Mouse (Mus musculus) layer of hippocampus, postnatal 14 days (tissue): ENCODE measurements around the gene Sez6l. TPM values are rescaled to one million over a fixed set of nuclear protein-coding genes. Genes with fewer than 3 reads are reported as not detected.
A peak's percentile ranks its signal among the peaks of the same experiment; 100 is the strongest.

Experiments
- DNase-seq, 2 experiments: peaks; one replicate each; pipeline ENCODE4 v3.0.0; 2021 to 2022; ENCODE audit warnings: low spot score in 2 of 2, mixed read lengths in 1 of 2
- long read RNA-seq, 2 experiments: library from polyadenylated mRNA; stranded (forward); transcript quantifications; one replicate each; pipeline ENCODE4 v2.0.0; 2021
- total RNA-seq, 2 experiments: library from RNA; stranded (reverse); gene quantifications; 2 replicates each; pipeline ENCODE4 v1.2.3; 2021

The Sez6l gene
- total RNA-seq: 100 to 1,000 TPM; 202 to 218 TPM
- long read RNA-seq, experiment 1, full-length matches to known transcripts: 11 of 121 reads
- long read RNA-seq, experiment 1, partial matches to known transcripts: 68 of 121 reads
- long read RNA-seq, experiment 1, other reads (novel, unspliced or antisense): 42 of 121 reads
- long read RNA-seq, experiment 2, full-length matches to known transcripts: 7 of 103 reads
- long read RNA-seq, experiment 2, partial matches to known transcripts: 46 of 103 reads
- long read RNA-seq, experiment 2, other reads (novel, unspliced or antisense): 50 of 103 reads

DNA sequence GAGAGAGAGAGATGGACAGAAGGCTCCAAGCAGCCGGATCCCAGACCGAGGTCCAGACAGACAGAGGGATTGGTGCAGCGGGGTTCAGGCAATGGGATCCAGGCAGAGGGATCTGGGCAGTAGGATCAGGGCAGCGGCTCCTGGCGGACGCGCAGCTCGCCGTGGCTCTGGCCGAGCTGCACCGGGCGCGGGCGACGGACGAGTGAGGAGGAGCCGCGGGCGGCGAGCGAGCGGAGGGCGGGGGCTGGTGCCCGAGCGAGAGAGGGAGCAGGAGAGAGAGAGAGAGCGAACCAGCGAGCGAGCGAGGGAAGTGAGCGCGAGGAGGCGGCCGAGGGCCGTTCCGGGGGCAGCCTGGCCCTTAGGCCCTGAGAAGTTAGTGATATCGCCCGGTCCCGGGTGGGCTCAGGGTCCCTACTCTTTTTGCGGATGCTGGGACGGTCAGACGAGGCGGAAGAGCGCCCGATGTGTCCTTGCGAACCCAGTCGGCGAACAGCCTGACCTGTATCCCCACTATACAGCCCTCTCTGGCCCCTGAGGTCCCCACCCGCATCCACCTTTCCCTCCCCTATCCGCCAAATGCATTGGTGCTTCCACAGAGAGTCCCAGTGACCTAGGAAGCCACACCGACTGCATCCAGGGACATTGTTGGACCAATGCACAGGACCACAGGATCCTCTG, at the start of gene Sez6l:
TSS of gene Sez6l (minus strand) at position 193 of the 678 bp plus-strand sequence.
- peak; percentile 75 to 80 for DNase-seq

DNA sequence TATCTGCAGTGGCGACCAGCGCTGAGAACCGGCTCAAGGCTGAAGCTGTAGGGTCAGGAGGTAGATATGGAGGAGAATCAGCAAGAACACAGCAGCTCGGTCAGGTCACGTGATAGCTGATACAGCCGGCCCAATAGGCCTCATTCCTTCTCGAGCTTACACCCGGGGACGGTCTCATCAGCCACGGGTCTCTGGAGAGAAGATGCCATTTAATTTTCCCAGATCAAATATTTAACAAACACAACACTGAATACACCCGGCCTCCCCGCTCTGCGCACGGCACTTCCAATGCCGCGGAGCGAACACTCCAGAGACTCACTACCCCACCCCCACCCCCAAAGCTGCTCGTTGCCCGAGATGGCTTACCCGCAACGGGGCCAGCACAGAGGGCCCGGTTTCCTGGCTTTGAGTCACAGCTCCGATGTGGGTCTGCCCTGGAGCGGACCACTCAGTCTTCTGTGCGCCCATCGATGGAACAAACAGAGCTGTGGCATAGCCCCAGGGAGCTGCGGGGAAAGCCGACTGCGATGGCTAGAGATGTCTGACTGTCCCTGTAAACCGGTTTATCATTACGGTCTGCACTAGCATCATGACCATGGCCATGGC, 48.7 kb upstream of the Sez6l start:
- no peak for DNase-seq

DNA sequence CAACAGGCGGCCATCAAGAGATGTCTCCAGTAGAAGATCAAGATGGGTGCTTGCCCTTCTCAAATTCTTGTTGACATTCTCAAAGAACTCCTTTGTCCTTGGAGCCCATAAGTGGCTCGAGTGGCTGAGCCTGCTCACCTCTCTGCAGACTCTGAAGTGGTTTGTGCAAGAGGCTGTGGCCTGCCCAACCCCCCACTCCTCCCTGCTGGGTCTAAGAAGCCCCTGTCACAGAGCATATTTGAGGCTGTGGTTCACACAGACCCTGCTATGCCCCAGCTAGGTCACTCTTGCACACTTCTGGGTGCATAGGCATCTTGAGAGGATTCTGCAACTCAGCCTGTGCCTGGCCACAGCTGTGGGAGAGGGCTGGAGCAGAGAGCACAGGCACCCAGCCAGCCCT, 46.0 kb upstream of the Sez6l start:
- no peak for DNase-seq

DNA sequence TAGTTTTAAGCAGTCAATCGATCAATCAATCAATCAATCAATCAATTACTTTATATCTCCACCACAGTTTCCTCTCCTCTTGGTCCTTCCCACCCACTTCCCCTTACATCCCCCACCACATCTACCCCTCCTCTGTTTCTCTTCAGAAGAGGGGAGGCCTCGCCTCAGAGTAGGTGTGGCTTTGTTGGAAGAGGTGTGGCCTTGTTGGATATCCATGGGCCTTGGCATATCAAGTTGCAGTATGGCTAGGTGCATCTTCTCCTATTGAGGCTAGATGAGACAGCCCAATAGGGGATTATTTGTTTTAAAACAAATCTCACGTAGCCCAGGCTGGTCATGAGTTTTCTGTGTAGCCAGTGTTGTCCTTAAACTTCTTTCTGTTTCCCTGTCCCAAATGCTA, 43.3 kb upstream of the Sez6l start:
- no peak for DNase-seq

DNA sequence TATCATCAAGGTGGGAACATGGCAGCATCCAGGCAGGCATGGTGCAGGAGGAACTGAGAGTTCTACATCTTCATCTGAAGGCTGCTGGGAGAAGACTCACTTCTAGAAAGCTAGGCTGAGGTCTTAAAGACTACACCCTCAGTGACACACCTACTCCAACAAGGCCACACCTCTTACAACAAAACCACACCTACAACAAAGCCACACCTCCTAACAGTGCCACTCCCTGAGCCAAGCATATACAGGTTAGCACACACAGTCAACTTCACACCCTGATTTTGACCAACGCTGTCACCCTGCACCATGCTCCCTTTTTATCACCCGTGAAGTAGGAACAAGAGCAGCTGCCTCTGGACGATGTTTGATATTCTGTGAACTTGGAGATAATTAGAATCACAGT, 42.4 kb upstream of the Sez6l start:
- no peak for DNase-seq

DNA sequence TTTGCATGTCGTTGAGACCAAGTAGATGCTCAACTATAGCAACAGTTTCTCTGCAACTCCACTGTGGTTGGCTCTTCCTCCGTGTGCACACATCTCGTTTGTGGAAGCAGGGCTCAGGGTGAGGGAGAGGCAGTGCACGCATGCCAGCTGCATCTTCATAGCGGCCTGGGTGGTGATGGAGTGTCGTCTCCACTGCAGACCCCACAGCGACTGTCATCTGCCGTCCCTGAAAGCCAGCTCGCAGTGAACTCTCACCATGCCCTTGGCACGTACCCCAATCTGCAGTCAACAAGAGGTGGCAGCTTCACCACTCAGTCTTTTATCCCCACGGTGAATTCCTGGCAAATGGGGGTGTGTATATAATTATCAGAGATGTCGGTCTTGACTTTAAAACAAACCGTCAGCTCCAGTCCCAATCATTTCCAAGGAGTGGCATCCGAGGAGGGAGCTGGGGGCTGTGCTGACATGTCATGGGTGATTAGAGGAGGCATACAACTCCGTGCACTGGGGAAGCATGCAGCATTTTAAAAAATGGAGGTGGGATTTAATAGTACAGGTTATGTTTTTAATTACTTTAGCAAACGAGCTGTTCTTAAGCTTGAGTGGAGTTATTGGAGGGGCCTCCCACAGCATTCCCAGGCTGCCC, 40.7 kb upstream of the Sez6l start:
- DNase-seq: no peak

DNA sequence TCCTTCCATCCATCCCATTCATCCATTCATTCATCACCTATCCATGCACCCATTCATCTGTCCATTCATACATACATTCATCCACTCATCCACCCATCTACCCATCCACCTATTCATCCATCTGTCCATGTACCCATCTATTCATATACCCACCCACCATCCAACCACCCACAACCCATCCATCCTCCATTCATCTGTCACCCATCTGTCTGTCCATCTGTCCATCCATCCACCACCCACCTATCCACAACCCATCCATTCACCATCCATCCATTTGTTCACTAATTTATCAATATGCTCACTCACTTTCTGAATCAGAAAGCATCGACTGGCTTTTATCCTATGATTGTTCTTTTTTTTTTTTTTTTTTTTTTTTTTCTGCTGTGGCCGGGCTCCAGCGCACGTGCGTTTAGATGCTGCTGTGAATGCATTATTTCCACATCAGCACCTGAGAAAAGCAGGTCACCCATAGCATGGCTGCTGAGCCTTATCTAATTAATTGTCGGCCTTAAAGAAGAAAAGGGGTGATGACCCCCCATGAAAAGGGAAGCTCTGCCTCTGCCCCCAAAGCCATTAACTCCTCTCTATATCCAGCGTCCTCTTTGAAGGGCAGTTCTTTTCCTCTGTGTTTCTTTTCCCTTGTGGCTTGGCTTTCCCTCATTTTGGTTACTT, 39.1 kb upstream of the Sez6l start:
- DNase-seq: peak in 1 of 2 experiments; percentile 83

DNA sequence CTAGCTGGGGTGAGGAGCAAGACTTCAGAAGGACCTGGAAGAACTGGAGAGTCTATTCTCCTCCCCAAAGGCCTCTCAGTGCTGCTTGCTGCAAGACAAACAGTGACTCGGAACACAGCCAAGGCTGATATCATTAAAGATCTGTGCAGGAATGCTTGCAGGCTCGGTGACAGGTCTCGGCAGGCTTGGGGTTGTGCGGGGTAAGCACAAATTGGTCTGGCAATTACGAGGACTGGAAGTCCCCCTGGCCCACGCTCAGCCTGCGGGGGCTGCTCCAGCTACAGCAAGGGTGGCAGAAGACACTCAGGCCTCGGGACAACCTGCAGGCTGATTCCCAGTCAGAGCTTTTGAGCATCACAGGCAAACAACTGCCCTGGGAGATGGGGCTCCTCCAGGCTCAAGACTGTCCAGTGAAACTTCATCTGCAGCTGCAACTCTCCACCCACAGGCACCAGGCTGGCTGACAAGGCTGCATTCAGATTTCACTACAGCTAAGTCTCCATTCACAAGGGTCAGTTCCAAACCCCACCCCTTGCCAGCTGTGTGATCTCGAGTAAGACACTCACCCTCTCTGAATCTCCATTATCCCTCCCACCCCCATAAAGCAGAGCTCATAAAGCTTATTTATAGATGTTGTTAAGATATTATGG, 31.0 kb upstream of the Sez6l start:
- DNase-seq: peak in 1 of 2 experiments; percentile 39

DNA sequence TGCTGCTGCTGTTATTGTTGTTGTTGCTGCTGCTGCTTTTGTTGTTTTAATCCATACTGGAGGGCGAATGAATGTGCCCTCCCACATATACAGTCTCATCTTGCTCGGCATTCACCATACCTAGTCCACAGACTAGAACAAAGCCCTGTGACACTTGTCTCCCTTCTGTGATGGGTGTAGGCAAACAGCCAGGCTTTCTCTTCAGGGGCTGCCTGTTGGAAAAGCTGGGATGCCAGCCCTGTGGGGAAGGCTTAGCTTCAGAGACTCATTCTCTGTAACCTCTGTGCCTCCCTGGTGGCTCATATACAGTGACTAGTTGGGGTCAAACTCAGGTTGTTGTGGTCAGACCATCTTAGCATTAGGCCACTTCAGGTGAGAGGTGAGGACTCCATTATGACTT, 30.1 kb upstream of the Sez6l start:
- no peak for DNase-seq

DNA sequence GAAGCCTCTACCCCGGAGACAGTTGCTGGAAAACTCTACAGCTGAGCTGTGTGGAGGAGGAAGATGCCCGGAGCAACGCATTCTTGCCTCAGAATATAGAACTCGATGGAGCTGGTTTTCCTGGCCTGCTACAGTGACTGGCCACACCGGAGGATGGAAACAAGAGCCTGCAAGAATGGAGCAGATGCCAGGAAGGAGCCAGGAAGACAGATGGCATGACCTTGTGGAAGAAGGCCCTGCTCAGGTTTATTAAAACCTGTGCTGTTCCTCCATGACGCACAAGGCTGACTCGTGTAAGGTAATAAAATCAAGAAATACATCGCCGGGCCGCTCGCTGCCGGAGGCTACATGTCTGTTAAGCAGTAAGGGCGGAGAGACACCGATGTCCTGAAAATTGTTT, 28.4 kb upstream of the Sez6l start:
- no peak for DNase-seq

DNA sequence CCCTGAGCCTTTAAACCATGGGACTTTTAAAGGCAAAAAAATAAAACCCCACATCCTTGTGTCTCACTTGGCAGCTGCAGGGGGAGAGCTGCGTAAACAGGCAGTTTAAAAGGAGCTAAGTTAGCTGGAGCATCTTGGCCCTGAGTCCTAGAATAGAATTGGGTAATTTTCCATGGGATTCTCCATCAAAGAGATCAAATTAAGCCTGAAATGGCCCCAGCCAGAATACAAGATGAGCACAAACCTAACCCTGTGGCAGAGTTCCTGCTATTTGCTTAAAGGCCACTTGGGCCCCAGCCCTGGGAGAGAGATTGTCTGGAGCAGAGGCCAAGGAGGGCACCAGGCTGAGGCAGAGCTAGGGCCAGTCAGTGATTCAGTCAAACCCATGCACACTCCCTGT, 27.3 kb upstream of the Sez6l start:
- DNase-seq: no peak

DNA sequence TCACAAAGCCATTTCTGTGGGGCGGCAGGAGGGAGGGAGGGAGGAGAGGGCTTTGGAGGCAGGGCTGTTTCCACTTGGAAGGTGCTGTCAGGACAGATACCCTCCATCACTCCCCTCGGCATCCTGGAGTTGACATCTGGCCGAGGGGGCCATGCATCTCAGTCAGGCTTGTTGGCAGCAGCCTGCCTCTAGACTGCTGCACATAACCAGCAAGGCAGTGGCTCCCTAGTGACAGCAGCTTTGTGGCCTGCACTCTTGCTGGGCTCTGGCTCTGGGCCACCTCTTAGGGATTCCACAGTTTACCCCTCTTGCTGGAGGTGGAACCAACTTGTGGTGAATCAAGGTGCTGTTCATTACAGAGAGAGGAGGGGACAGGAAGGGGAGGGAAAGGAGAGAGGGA, 26.6 kb upstream of the Sez6l start:
- no peak for DNase-seq

DNA sequence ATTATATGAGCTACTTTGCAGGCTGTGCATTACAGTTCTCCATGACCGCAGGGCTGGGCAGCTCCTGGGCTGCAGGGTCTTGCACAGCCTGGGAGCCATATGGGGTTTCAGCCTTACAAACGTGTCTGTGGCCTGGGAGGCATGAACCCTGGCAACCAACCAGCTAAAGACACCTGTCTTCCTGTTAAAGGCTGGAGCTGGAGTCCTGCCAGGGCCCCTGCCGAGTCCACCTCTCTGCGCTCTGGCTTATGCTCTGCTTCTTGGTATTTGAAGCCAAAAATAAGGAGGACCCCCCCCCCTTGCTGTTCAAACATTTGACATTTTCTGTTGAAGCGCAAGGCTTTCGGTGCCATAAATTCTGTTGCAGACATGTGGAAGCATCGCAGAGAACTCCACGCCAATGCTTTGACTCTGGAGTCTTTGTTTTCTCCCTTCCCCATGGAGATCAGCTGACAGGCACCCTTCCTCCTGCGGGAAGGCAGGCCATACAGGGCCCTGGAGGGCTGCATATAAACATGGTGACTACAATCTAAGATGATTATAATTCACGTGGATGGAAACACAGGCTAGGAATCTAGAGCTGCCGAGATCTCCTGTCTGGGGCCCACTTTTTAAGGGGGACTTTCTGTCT, 23.4 kb upstream of the Sez6l start:
- no peak for DNase-seq

DNA sequence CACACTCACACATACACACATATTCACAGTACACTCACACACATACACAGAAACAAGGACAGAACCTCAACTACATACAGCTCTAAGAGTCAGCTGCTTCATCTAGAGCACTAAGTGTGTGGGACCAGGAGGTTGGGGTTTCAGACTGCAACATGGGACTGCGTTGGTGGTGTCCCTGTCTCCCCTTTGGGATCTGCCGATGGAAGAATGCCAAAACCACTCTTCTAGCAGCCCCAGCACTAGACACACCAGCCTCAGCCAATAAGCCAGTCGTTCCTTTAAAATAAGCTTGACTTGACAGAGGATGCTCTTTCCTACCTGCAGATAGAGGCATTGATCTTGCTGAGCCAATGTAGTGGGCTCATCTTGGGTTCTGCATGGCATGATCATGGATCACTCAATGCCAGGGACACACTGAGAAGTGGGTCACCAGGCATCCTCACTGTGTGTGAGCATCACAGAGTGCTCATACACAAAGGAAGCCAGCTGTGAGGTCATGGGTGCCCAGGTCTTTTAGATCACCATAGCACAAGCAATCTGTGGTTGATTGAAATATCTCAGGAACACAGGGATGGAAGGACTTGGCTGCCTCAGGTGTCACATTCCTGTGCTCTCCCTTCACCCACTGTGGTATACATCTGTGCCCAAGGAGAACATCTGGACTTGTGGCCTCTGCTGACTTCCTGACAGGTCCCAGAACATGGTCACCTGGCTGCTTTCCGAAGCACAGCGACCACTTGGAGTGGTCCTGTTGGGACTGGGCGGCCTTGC, 22.7 kb upstream of the Sez6l start:
- DNase-seq: no peak

DNA sequence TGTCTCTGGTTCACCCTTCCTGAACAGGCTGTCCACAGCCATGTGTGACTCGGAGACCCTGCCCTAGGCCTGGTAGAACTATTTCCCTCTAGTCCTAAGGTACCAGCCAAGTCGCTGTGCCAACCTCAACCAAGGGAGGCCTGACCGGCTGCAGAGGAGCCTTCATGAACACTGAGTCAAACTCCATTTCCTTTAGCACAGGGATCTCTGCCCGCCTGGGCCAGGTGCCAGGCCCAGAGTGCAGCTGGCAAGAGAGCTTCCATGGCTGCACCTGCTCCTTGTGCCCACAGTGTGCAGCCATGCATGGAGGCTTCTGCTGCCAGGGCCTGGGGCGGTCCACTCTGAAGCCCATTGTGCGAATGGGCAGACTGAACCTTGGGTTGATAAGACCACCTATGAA, 20.9 kb upstream of the Sez6l start:
- DNase-seq: peak; percentile 77 to 85

DNA sequence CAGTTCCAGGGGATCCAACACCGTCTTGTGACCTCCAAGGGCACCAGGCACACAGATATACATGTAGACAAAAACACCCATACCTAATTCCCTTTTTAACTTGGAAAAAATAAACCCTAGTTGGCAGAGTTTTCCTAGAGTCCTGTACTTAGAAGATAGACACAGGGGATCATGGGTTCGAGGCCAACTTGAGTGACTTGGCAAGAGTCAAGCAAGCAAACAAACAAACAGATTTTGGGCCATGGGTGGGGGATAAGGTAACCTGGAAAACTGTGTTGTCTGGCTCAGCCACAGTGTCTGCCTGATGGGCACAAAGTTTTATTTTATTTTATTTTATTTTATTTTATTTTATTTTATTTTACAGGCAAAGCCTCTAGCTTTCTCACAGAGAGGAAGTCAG, 20.3 kb upstream of the Sez6l start:
- DNase-seq: no peak

DNA sequence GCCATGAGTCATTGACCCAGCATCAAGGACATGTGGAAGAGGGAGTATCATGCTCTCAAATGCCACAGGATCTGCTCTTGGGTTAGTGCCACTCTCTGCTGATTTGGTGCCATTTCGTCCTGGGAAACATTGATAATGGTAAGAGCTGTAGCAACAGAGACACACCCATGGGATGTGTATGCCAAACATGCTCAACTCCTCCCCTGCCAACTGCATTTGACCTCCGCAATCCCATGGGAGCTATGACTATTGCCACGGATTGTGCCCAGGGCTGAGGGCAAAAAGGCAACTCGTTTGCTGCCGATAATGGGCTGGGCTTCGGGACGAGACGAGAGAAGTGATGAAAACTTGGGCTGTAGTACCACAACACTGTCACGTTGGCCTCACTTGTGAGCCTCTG, 19.7 kb upstream of the Sez6l start:
- no peak for DNase-seq

DNA sequence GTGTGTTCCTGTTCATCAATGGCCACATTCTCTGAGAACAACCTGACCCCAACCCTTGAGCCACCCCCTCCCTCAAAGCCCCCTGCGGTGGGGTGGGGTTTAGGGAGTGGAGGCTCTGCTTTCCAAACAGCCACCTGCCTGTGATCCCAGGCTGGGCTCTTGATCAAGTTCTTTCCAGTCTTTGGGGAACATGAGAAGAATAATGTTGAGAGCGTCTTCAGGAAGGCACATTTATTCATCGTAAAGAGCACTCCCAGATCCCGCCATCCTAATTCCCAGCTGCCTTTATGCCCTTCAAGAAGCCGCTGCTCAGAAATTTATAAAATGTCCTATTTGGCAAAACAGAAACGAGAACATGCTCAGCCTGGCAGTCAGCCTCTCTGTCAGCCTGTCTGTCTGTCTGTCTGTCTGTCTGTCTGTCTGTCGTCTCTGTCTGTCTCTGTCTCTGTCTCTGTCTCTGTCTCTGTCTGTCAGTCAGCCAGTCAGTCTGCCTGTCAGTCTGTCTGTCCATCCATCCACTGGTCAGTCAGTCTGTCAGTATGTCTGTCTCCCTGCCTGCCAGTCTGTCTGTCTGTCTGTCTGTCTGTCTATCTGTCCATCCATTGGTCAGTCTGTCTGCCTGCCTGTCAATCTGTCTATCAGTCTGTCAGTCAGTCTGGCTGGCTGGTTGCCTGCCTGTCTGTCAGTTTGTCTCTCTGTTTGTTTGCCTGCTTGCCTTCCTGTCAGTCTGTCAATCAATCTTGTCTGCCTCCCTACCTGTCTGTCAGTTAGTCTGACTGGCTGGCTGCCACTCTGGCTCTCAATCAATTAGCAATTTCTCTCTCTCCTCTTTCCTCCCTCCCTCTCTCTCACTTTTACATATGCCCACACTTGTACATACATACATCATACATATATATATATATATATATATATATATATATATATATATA, 19.0 kb upstream of the Sez6l start:
- DNase-seq: no peak

DNA sequence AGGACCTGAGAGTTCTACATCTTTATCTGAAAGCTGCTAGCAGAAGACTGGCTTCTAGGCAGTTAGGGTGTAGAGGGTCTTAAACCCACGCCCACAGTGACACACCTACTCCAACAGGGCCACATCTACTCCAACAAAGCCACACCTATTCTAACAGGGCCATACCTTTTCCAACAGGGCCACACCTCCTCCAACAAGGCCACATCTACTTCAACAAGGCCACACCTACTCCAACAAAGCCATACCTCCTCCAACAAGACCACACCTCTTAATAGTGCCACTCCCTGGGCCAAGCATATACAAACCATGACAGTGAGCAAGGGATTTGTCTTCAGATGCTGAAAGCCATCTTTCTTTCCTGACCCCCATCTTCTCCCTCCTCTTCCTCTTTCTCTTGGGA, 14.7 kb upstream of the Sez6l start:
- no peak for DNase-seq
